Mouse (Mus musculus): ENCODE data around the gene Slc22a29. TPM values are rescaled to one million over a fixed set of nuclear protein-coding genes. Genes with fewer than 3 reads are reported as not detected.
"Not testable (repeated sequence)": the region's sequence is repeated elsewhere in the genome, so short reads cannot be mapped to it uniquely, and the experiment has no call there.

The Slc22a29 gene
- polyA plus RNA-seq (2015; fragmentation: Nextera tagmentation; extraction: Ambion mirVana), result not detected in 2 replicates

DNA sequence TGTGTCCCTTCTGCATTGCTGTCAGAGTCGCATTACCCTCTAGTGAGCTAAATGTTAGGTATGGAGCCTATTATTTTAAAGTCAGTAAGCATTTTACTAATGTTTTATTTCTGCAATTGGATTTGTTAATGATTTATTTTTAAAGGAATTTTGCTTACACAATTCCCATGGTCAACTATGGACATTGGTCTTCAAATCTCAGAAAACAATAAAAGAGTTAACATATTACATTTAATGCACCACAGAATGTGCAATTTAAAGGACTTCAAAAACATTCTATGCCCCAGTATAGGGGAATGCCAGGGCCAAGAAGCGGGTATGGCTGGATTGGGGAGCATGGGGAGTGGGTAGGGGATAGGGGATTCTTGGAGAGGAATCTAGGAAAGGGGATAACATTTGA lies at the start of gene Slc22a29:
Gene Slc22a29, minus strand, starts transcription at position 101 of the 400 bp plus-strand sequence.
- WGBS, result 78% methylated on average over 2 of the region's 2 CpGs
- no peak for ATAC-seq (ENCODE audit: extremely low read depth, insufficient number of reproducible peaks, low FRiP score, low TSS enrichment)
- H3K4me3 ChIP-seq, result no peak within 1 kb of the TSS
- H3K9ac ChIP-seq, result no peak within 1 kb of the TSS
- no peak within 1 kb of the TSS for H3K27ac ChIP-seq (replicated peaks)
- no peaks in the 10 kb centered on the region for H3K4me1 ChIP-seq
- H3K36me3 ChIP-seq, result no peaks in the 10 kb centered on the region
- no peak within 1 kb of the TSS for H3K4me2 ChIP-seq
- no peaks in the 10 kb centered on the region for H3K27me3 ChIP-seq (replicated peaks)
- H3K9me3 ChIP-seq, result 0 out of 2 replicates have a peak, but pooled peaks cover 3% of the 10 kb centered on the region

DNA sequence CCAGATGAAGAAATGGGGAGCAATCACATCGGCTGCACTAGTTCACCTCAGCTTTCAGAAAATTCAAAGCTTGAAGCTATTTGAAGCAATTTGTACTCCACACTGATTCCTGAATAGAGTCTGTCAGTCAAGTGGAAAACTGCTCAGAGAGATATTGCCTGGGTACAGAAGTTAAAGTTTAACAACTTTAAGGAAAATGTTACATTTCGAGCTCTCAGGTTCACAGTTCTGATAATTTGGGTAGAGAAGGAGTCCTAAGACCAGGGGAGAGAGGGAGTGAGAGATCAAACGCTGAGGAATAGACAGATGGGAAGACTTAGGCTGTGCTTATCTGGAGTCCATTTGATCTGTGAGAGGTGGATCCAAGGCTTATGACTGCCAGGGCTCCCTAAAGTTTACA lies 46.6 kb upstream of the Slc22a29 start:
- 64% methylated on average over 3 of the region's 3 CpGs for WGBS
- Histone ChIP-seq H3K9ac (no peak overlapping the region), H3K27me3 (replicated peaks) (no peaks in the 10 kb centered on the region), H3K4me3 (no peak overlapping the region), H3K27ac (replicated peaks) (no peak overlapping the region), H3K9me3 (no peaks in the 10 kb centered on the region), H3K4me1 (no peaks in the 10 kb centered on the region), H3K4me2 (no peak overlapping the region), H3K36me3 (no peaks in the 10 kb centered on the region)
- no peak for ATAC-seq (ENCODE audit: extremely low read depth, insufficient number of reproducible peaks, low FRiP score, low TSS enrichment)

DNA sequence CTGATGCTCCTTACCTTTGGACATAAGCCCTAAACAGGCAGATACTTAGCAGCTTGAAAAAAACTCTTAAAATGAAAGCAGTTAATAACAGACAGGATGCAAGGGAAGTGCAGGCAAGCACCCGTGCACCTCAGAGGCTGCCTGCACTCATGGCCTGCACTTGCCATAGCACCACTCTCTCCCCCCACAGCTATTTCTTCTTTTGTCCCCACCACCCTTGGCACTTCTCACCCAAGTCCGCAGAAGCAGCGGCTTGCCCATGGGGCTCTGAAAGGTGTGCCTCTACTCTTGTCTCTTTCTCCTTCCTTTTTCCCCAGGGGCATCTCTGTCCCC lies 34.0 kb upstream of the Slc22a29 start:
- Histone ChIP-seq H3K4me3 (peak overlapping the region; percentile 76), H3K27me3 (replicated peaks) (no peaks in the 10 kb centered on the region), H3K4me1 (peaks cover 3% of the 10 kb centered on the region; the same call in 1 of the 2 replicates), H3K9me3 (no peaks in the 10 kb centered on the region), H3K4me2 (peak overlapping the region; percentile 71), H3K36me3 (no peaks in the 10 kb centered on the region), H3K27ac (replicated peaks) (peak overlapping the region; percentile 91), H3K9ac (peak overlapping the region; percentile 84)
- WGBS, result 17% methylated on average over 3 of the region's 3 CpGs
- ATAC-seq (ENCODE audit: extremely low read depth, insufficient number of reproducible peaks, low FRiP score, low TSS enrichment), result no peak

- Histone ChIP-seq H3K9ac (peak overlapping the region; percentile 84), H3K27me3 (replicated peaks) (no peaks in the 10 kb centered on the region), H3K4me3 (peak overlapping the region; percentile 76), H3K27ac (replicated peaks) (peak overlapping the region; percentile 91), H3K4me2 (peak overlapping the region; percentile 71), H3K36me3 (no peaks in the 10 kb centered on the region), H3K9me3 (no peaks in the 10 kb centered on the region), H3K4me1 (peaks cover 3% of the 10 kb centered on the region; the same call in 1 of the 2 replicates)
- WGBS, result 2% methylated on average over 54 of the region's 58 CpGs
- ATAC-seq (ENCODE audit: extremely low read depth, insufficient number of reproducible peaks, low FRiP score, low TSS enrichment), result peak; percentile 84
Measured at GRCm38 (mm10) chr19:8251896-8252704, 33.4 kb upstream of the Slc22a29 start.

- no peaks in the 10 kb centered on the region for H3K27me3 ChIP-seq (replicated peaks)
- no peak overlapping the region for H3K27ac ChIP-seq (replicated peaks)
- no peak for ATAC-seq (ENCODE audit: extremely low read depth, insufficient number of reproducible peaks, low FRiP score, low TSS enrichment)
- H3K4me1 ChIP-seq, result no peaks in the 10 kb centered on the region
- no peak overlapping the region for H3K9ac ChIP-seq
- H3K4me2 ChIP-seq, result no peak overlapping the region
- no peaks in the 10 kb centered on the region for H3K9me3 ChIP-seq
- no peak overlapping the region for H3K4me3 ChIP-seq
- H3K36me3 ChIP-seq, result no peaks in the 10 kb centered on the region
Measured at GRCm38 (mm10) chr19:8228916-8229315, 10.2 kb upstream of the Slc22a29 start.

GRCm38 (mm10) chr19:8148787-8149523 lies 69.7 kb downstream of the Slc22a29 start:
- Histone ChIP-seq H3K4me2 (no peak overlapping the region), H3K9ac (no peak overlapping the region), H3K27ac (replicated peaks) (no peak overlapping the region), H3K4me3 (no peak overlapping the region), H3K4me1 (no peaks in the 10 kb centered on the region), H3K36me3 (no peaks in the 10 kb centered on the region), H3K9me3 (peaks cover 12% of the 10 kb centered on the region; the same call in 1 of the 2 replicates), H3K27me3 (replicated peaks) (no peaks in the 10 kb centered on the region)
- WGBS, result 50% methylated on average over 2 of the region's 2 CpGs
- no peak for ATAC-seq (ENCODE audit: extremely low read depth, insufficient number of reproducible peaks, low FRiP score, low TSS enrichment)

GRCm38 (mm10) chr19:8142716-8143115 lies 76.0 kb downstream of the Slc22a29 start:
- not testable (repeated sequence) for ATAC-seq (ENCODE audit: extremely low read depth, insufficient number of reproducible peaks, low FRiP score, low TSS enrichment); H3K4me2 ChIP-seq; H3K4me3 ChIP-seq; H3K36me3 ChIP-seq; H3K4me1 ChIP-seq; H3K9me3 ChIP-seq; H3K27ac ChIP-seq (replicated peaks); H3K9ac ChIP-seq; H3K27me3 ChIP-seq (replicated peaks)
- 71% methylated on average over 2 of the region's 2 CpGs for WGBS

GRCm38 (mm10) chr19:8134127-8134841 lies 84.4 kb downstream of the Slc22a29 start:
- not testable (repeated sequence) for H3K27me3 ChIP-seq (replicated peaks); ATAC-seq (ENCODE audit: extremely low read depth, insufficient number of reproducible peaks, low FRiP score, low TSS enrichment); H3K27ac ChIP-seq (replicated peaks); H3K4me2 ChIP-seq; H3K36me3 ChIP-seq; H3K4me3 ChIP-seq; H3K4me1 ChIP-seq; H3K9me3 ChIP-seq; H3K9ac ChIP-seq
- 57% methylated on average over 14 of the region's 14 CpGs for WGBS

GRCm38 (mm10) chr19:8131881-8132280 lies 86.8 kb downstream of the Slc22a29 start, which contains the start of gene Slc22a28:
Gene Slc22a28 (minus strand): TSS chr19:8131982.
- H3K4me2 ChIP-seq; H3K36me3 ChIP-seq; H3K27me3 ChIP-seq (replicated peaks); H3K4me3 ChIP-seq; H3K9me3 ChIP-seq; H3K4me1 ChIP-seq; H3K9ac ChIP-seq; ATAC-seq (ENCODE audit: extremely low read depth, insufficient number of reproducible peaks, low FRiP score, low TSS enrichment); H3K27ac ChIP-seq (replicated peaks): not testable (repeated sequence)
- 81% methylated on average over 2 of the region's 3 CpGs for WGBS

Measured in heart, embryonic 13.5 days (tissue).